Mouse (Mus musculus) layer of hippocampus, postnatal 14 days (tissue): ENCODE data around the gene Npnt. TPM values are rescaled to one million over a fixed set of nuclear protein-coding genes. Genes with fewer than 3 reads are reported as not detected.

ENCODE experiments used
- DNase-seq, 2 experiments: peaks; one replicate each; pipeline ENCODE4 v3.0.0; 2021 to 2022; ENCODE audit warnings: low spot score in 2 of 2, mixed read lengths in 1 of 2
- total RNA-seq, 2 experiments: library from RNA; stranded (reverse); gene quantifications; 2 replicates each; pipeline ENCODE4 v1.2.3; 2021

Gene Npnt
- total RNA-seq, 2 experiments from 2014 or later: 14.4 to 17.6 TPM

GRCm38 (mm10) chr3:132860796-132861195 lies 89.3 kb downstream of the Npnt start:
- DNase-seq: no peak

GRCm38 (mm10) chr3:132859573-132859972 lies 90.5 kb downstream of the Npnt start:
- no peak for DNase-seq

GRCm38 (mm10) chr3:132858849-132859248 lies 91.2 kb downstream of the Npnt start:
- DNase-seq: no peak

- no peak for DNase-seq
Measured at GRCm38 (mm10) chr3:132856651-132857050, 93.4 kb downstream of the Npnt start.

- no peak for DNase-seq
Measured at GRCm38 (mm10) chr3:132855458-132856212, 94.5 kb downstream of the Npnt start.

GRCm38 (mm10) chr3:132854271-132854670 lies 95.8 kb downstream of the Npnt start:
- DNase-seq: no peak

GRCm38 (mm10) chr3:132851841-132852728 lies 98.0 kb downstream of the Npnt start:
- DNase-seq: no peak

GRCm38 (mm10) chr3:132851417-132851816 lies 98.7 kb downstream of the Npnt start:
- no peak for DNase-seq

- DNase-seq: no peak
Measured at GRCm38 (mm10) chr3:132850431-132850830, 99.7 kb downstream of the Npnt start.

- DNase-seq: peak in 1 of 2 experiments; percentile 53
Measured at GRCm38 (mm10) chr3:132849669-132850068, 100.4 kb downstream of the Npnt start.

- DNase-seq: no peak
Measured at GRCm38 (mm10) chr3:132842676-132843075, 107.4 kb downstream of the Npnt start.

GRCm38 (mm10) chr3:132839516-132839915 lies 110.6 kb downstream of the Npnt start:
- no peak for DNase-seq

- no peak for DNase-seq
Measured at GRCm38 (mm10) chr3:132838656-132839417, 111.3 kb downstream of the Npnt start.

- no peak for DNase-seq
Measured at GRCm38 (mm10) chr3:132837134-132837533, 113.0 kb downstream of the Npnt start.

GRCm38 (mm10) chr3:132835118-132835794 lies 114.8 kb downstream of the Npnt start:
- DNase-seq: no peak

Other genes with a start within 250 kb of the Npnt start
- 10 to 100 TPM; 10.6 to 12.3 TPM for gene Ints12, start 141.5 kb upstream of the Npnt start, total RNA-seq
- 1 to 10 TPM; 7.6 to 8.2 TPM for gene Gstcd, start 141.7 kb upstream of the Npnt start, total RNA-seq